Mouse (Mus musculus): Measurements from ENCODE around the gene Mmab. TPM values are rescaled to one million over a fixed set of nuclear protein-coding genes. Genes with fewer than 3 reads are reported as not detected.

The Mmab gene
- total RNA-seq, 1 experiment from 2014 or later, result 17.5 TPM

DNA sequence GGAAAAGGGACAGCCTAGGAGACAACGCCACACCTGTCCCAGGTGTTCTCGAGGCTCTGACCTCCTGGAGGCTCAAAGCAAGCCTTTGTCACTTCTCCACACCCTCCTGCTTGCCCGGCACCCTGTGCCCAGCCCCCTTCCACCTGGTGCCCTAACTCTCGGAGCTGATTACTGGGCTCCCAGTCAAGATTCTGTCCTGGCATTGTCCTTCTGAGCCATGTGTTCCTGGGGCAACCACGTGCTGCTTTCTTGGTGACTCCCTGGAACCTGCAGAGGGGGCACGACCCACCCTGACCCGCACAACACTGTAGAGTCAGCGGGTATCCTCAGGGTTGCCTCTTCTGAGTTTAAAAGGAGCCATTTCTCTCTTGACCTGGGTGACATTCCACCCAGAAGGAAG is 9.5 kb downstream of the Mmab start:
- ATAC-seq (replicated peaks; ENCODE audit: low read depth, poor library complexity, severe bottlenecking), result no peak

DNA sequence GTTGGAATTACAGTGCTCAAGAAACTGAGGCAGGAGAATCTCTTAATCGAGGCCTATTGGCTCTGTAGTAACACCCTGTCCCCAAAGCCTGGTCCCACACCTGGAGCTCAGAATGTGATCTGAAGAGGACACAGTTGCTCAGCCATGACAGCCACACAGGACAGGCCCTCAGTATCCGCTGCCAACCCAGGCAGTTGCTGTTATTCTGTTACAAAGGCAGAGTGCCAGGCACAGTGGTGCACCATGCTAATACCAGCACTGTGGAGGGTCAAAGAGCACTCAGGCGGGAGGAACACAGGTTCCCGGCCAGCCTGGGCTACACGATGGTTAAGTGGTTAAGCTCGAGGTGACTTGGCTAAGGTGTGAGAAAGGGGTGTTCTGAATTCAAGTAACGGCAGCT is 14.1 kb downstream of the Mmab start:
- no peak for ATAC-seq (replicated peaks; ENCODE audit: low read depth, poor library complexity, severe bottlenecking)

DNA sequence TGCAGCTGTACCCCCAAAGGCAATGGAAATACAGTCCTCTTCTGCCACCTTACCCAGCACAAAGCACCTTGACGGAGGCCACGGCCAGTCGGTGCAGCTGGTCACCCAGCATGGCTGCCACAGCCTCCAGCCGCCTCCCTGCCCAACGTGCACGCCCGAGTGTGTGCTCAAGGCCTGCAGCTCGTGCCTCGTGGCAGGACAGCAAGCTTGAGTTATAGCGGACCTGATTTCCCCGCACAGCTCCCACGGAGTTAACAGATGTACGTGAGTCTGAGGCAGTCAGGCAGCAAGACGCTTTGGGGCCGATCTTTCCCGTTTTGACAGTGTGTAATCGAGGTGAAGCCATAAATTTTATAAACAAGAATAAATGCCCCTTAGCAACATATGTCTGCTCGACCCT is 15.2 kb downstream of the Mmab start:
- ATAC-seq (replicated peaks; ENCODE audit: low read depth, poor library complexity, severe bottlenecking), result no peak

DNA sequence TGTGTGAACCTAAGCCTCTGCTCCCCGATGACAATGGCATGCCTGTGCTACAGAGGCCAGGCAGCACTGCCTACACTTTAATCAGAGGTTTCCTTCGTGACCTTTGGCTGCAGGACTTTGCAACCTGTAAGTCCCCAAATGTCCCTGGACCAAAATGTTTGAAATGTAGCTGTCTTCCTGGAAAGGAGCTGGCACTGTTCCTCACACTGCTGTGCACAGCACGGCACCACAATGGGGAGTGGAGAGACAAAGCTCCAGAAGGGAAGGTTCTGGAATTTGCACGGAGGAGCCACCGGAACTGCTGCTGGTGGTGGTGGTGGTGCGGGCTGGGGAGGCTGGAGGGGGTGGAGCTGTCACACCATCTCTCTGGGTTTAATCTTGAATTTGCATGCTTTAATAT is 17.1 kb downstream of the Mmab start:
- ATAC-seq (replicated peaks; ENCODE audit: low read depth, poor library complexity, severe bottlenecking), result no peak

DNA sequence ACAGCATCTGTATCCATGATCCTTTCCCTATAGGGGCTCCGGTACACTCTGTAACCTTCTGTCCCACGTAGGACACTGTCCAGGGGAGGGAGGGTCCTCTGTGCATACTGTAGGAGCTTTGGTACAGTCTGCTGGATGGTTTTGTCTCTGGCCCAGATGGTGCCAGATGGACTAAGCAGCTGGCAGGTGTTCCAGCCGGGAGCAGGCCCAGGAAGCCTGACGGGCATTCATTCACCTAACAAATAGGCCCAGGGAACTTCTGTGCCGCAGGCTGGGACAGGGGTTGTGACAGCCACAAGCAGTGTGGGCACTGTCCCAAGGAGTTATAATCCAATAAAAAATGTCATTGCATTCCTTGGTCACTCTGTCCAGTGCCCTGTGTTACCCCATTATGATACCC is 19.9 kb downstream of the Mmab start:
- ATAC-seq (replicated peaks; ENCODE audit: low read depth, poor library complexity, severe bottlenecking), result no peak

DNA sequence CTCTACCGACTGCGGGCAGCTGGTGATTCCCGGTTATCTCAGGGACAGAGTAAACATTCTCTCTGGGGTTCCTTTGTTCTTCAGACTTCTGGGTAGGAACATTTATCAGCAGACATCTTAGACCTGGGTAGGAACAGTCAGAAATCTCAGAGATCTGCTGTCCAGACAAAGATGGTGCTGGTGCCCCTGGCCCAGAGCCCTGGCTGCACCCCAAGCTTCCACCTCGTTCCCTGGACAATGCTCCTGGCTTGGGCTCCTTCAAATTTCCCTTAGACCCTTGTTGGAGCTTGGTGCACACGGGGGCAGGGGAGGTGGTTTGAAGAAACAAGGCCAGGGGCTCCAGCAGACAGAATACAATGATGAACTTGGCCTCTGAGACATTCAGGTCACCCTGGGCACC is 21.3 kb downstream of the Mmab start:
- no peak for ATAC-seq (replicated peaks; ENCODE audit: low read depth, poor library complexity, severe bottlenecking)

DNA sequence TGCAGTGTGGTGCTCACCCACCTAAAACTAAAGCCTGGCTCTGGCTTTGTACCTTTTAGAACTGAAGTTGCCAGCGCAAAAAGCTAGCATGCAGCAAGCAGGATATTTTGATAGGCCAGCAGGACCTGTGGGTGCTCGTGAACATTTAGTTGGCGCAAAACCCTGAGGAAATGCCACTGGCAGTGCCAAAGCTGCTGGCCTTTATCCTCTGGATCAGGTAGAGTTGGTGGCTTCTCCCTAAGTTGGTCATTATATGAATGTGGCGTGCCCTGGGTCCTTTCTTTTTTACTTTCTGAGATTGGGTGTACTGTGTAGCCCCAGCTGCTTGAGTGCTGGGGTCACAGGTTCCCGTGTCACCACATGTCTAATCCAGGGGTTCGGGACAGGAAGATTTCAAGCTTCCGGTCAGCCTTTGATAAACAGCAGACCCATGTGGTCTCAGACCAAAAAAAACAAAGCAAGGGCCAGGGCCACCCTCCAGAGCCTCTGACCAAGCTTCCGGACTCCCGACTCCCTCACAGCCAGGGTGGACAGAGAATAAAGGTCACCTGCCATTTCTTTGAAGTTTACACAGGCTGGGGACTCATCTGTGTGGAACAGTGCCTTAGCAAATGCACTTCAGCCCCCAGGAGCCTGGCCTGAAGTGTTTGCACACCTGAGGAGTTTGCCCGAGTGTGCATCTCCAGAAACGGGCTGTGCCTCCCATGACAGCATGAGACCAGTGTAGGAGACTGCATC is 22.1 kb downstream of the Mmab start:
- no peak for ATAC-seq (replicated peaks; ENCODE audit: low read depth, poor library complexity, severe bottlenecking)

DNA sequence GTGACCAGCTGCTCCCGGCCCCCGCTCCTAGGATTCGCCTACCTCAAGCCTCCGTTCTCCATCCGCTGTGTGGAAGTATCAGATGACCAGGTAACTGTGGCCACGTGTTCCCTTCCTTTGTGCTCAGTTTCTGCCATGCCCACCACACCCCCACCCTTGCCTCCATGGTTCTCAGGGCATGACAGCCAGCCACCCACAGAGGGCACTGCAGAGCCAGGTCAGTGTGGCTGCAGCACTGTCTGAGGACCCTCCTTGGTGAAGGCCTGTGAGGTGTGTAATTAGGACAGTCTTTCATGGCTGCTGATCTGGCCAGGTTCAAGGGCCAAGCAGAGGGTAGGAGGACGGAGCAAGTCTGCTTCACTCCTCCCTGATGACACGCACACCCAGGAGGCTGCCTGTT is 25.3 kb downstream of the Mmab start:
- 0 out of 2 replicates have a peak, but pooled peaks have one; percentile 53 for ATAC-seq (replicated peaks; ENCODE audit: low read depth, poor library complexity, severe bottlenecking)

DNA sequence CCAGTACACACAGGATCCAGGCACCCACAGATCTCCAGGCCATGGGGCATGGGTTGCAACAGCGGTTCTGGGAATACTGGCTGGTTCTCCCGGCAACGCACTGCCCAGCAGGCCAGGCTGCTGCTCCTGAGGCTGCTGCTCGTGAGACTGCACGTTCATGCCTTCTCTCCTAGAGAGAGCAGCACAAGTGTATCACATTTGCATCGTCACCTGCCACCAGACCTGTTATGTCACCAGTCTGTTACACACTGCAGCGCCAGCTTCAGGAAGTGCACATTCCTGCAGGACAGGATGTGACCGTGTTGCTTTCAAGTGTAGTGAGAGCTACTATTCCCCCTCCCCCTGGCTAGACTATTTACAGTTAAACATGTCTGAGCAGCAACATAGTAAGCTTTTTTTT is 27.0 kb downstream of the Mmab start:
- ATAC-seq (replicated peaks; ENCODE audit: low read depth, poor library complexity, severe bottlenecking), result no peak

DNA sequence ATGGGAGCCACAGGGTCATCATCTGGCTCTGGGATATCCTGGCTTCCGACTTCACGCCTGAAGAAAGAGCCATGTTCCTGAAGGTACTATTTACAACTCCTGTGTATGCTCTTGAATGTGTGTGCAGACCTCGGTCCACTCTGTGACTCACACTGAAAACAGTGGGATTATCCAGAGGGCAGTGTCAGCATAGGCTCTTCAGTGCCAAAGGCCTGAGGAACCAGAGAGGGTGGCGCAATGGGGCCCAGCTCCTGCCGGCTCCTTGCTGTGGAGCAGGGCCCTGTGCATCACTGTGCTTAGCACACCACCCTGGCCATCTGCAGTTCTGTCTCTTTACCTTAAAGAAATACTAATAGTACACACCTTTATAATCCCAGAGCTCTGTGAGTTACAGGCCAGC is 28.3 kb downstream of the Mmab start:
- no peak for ATAC-seq (replicated peaks; ENCODE audit: low read depth, poor library complexity, severe bottlenecking)

DNA sequence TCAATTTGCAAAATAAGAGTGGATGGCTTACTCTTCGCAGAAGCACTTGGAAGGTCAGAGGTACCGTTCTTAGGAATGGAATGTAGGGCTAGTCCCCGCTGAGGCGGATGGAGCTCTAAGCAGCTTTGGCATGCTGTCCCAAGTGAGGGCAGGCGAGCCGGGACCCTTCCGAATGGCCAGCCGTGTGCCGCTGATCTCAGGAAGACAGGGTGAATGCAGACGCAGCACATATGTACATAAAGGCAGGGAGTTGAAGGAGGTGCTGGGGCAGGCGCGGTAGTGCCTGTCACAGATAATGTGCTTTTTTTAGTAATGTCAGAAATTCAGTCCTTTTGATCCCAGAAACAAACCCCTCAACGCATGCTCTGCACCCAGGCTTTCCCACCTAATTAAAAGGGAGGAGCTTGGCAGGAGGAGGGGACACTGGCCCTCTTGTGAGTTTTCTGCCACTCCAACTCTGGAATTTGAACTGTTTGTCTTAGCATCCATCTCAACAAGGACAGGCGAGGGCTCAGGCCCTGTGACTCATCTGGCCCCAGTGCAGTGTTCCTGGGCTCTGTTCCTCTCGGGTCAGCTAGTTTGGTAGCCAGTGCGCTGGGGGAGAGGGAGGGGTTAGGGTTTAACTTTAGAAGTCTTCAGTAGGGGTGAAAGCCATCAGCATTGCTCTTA is 30.7 kb downstream of the Mmab start:
- ATAC-seq (replicated peaks; ENCODE audit: low read depth, poor library complexity, severe bottlenecking), result no peak

DNA sequence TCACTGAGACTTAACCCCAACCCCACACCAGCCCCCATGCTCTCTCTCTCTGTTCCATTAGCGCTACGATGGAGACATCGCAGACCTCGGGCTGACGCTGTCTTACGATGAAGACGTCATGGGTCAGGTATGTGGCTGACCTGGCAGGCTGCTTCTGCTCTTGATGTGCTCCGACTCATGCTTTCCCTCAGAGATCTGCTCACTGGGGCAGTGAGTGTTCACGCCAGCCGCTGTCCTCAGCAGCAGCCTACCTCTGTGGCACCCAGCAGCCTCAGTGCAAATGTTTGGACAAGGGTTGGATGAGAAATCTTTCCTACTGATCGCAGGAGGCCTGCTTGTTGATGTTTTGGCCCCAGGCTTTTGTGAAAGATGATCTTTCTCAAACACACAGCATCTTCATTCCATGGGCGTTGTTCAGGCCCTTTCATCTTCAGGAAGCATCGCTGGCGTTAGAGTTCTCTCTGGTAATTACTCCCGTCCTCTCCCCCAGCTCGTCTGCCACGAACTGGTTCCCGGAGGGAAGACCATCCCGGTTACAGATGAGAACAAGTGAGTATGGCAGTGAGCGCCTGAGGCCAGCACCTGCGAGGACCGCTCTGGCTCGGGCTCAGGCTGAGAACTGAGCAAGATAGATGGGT is 31.4 kb downstream of the Mmab start:
- ATAC-seq (replicated peaks; ENCODE audit: low read depth, poor library complexity, severe bottlenecking), result no peak

DNA sequence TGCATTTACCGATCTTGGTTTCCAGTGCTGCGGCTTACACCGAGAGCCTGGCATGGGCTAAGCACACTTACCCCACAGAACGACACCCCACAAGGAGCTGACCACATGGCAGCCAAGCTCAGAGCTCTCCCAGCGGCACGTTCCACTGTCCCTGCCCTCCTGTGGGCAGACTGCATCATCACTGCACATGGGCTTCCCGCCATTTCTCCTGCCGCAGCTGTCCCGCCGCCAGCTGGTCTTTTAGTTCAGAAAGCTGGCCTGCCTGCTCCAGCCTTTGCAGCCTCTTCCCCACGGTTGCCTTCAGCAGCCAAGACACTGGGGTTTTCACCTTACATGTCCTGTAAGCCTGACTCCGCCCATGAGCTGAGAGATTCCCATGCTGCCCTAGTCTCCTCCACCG is 33.4 kb downstream of the Mmab start:
- no peak for ATAC-seq (replicated peaks; ENCODE audit: low read depth, poor library complexity, severe bottlenecking)

DNA sequence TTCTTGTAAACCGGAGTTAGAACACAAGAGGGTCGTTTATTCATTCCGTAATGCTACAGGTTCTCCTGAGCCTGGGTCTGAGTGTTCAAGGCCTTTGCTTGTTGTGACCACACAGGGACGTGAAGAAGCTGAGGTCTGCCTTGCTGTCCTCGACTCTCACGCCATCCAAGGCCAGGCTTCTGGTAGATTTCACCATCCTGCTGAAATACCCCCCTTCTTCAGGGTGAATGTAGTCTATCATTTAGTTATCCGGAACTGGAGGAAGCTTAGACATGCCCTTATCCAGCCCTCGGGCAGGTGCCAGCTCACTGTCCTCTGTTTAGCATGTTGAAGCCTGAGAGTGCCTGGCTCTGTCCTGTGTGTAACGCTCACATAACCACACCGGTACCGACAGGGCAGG is 35.0 kb downstream of the Mmab start:
- ATAC-seq (replicated peaks; ENCODE audit: low read depth, poor library complexity, severe bottlenecking), result no peak

DNA sequence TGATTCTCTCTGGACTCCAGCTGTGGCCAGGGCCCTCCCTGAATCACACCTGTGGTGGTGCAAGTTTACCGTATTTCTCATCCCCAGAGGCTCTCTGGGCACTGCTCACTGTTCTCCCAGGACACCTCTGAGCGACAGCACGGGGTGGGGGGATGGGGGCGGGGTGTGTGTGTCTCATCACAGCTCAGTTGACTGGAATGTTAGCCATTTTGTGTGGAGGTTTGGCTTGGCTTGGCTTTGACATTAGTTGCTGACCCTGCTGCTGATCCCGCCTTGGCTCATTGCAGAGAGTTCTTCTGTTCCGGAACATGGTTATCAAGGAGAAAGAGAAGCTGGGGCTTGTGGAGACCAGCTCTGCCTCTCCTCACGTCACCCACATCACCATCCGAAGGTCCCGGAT is 36.0 kb downstream of the Mmab start:
- ATAC-seq (replicated peaks; ENCODE audit: low read depth, poor library complexity, severe bottlenecking), result no peak

DNA sequence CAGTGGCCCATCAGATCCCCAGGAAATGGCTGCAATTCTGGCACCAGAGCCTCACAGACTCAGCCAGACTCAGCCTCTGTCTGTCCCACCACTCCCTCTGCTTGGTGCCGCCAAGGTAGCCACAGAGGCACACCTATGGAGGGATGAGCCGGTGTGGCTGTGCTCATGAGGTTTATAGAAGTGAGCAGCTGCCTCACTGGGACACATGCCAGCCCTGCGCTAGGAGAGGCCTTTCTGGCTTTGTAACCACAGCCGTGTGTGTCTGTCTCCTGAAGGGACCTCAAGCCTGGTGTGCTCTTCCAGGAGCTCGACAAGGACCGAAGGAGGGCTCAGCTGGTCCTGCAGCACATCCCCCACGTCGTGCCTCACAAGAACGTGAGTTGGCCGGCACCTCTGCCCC is 36.6 kb downstream of the Mmab start:
- no peak for ATAC-seq (replicated peaks; ENCODE audit: low read depth, poor library complexity, severe bottlenecking)

DNA sequence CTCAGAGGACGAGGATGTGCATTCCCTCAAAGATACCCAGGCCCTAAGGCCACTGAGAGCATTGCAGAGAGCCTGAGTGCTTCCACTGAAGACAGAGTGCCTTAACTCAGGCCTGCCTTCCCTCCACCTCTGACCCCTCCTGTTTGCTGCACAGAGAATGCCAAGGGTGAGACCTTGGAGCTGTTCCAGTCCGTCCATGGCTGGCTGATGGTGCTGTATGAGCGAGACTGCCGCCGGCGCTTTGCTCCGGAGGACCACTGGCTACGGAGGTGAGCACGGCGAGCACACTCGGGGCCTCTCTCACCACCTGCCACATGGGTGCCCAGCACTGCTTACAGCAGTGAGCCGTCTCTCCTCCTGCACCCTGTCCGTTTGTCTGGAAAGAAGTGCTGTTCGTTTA is 37.3 kb downstream of the Mmab start:
- no peak for ATAC-seq (replicated peaks; ENCODE audit: low read depth, poor library complexity, severe bottlenecking)

DNA sequence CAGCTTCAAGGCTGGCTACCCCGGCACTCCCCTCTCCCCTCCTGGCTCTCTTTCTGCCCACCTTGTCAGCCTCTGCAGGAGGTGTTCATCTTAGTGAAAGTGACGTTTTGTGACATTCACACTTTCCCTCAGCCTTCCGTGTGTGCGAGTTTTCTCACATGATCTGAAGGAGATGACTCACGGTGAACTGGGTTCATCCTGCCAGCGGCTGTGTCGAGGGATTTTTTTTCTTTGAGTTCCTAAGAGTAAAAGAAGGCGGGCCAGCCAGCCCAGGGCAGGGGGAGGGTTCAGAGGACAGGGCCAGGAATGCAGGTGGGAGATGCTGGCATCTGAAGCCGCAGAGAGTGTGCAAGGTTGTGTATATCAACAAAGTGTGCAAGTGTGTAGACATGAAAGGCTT is 50.7 kb downstream of the Mmab start:
- no peak for ATAC-seq (replicated peaks; ENCODE audit: low read depth, poor library complexity, severe bottlenecking)

DNA sequence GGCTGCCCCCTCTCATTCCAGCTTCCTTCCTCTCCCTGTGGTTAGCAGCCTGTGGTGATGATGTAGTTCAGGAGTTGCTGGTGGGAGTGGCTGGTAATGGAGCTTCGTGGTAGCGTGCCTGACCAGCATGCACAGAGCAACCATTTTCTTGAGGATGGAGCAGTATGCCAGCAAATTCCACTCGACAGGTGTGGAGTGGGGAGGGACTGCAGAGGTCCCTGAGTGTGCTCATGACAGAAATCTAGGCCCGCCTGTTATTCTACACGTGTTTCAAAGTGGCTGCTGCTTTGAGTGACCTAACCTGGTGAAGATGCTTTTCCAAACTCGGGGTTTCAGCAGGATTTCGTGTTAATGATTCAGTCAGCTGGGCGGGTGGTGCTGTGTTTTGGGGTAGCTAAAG is 59.4 kb downstream of the Mmab start:
- ATAC-seq (replicated peaks; ENCODE audit: low read depth, poor library complexity, severe bottlenecking), result no peak

DNA sequence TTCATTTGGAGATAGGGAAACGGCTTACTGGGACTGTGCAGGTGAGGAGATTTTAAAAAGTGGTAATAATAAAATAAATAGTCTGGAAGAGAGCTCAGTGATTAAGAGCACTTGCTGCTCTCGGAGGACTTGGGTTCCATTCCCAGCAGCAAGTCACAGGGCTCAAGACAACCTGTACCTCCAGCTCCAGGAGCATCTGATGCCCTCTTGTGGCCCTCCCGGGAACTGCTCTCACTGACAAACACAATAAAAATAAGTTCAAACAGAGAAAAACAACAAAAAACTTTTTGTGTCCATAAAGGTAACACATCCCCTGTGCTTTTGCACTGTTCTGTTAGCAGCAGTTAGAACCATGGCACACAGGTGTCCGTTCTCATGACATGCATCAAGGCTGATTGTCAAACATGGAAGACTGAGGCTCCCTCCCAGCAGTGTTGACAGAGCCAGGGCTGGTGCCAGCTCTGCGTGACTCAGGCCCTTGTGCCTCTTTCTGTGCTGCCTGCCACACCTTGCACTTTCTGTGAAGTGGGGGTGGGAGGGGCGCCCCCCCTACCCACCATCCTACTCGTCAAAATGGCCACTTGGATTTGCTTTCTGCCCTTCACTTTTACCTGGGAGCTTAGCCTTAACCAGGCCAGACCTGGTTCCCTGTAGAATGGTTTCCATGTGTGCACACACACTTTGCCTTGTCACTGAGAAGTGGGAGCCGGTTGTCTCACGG is 60.5 kb downstream of the Mmab start:
- no peak for ATAC-seq (replicated peaks; ENCODE audit: low read depth, poor library complexity, severe bottlenecking)

Measured in common myeloid progenitor, adult 5-6 weeks (primary cell).